ENCODE assay signal across 9 mouse cellular contexts in genomic region chr19:26865736-26866135, GRCm38 (mm10). TPM values are rescaled to one million over a fixed set of nuclear protein-coding genes. Genes with fewer than 3 reads are reported as not detected.
A peak's percentile ranks its signal among the peaks of the same experiment; 100 is the strongest.
DNase-seq lines count a peak whose midpoint lies in the region; ATAC-seq and TF ChIP-seq lines count a peak whose summit lies in the region.
"Had no signal": no experiment of that assay in that cellular context is flagged by ENCODE, and none has a peak within 500 bp of the region (broad histone marks: within the 10 kb centered on the region; RNA-seq: fewer than 3 reads in every experiment).

No protein-coding gene starts in this region.

- peak; percentile 78 for ATAC-seq in lung, embryonic 16.5 days (ENCODE audit: low read depth)
- ATAC-seq in forebrain, postnatal 0 days: 0 out of 2 replicates have a peak, but pooled peaks have one; percentile 25
- peak; percentile 79 for ATAC-seq in limb, embryonic 13.5 days (ENCODE audit: low FRiP score, low read depth)
- ATAC-seq in stomach, postnatal 0 days (ENCODE audit: low FRiP score, low TSS enrichment): 0 out of 2 replicates have a peak, but pooled peaks have one; percentile 24

- H3K27me3 ChIP-seq in lung, embryonic 16.5 days (ENCODE audit: control insufficient read depth, insufficient read depth, low read depth, low read length): no peaks in the 10 kb centered on the region
- H3K27me3 ChIP-seq in forebrain, postnatal 0 days (ENCODE audit: insufficient read depth, low read length): no peaks in the 10 kb centered on the region
- no peaks in the 10 kb centered on the region for H3K27me3 ChIP-seq in limb, embryonic 13.5 days
- no peaks in the 10 kb centered on the region for H3K27me3 ChIP-seq in stomach, postnatal 0 days (ENCODE audit: control insufficient read depth, insufficient read depth, low read length)

- H3K36me3 ChIP-seq in lung, embryonic 16.5 days (ENCODE audit: control insufficient read depth, insufficient read depth, low read length): no peaks in the 10 kb centered on the region
- H3K36me3 ChIP-seq in forebrain, postnatal 0 days (ENCODE audit: insufficient read depth): no peaks in the 10 kb centered on the region
- H3K36me3 ChIP-seq in limb, embryonic 13.5 days: no peaks in the 10 kb centered on the region
- no peaks in the 10 kb centered on the region for H3K36me3 ChIP-seq in stomach, postnatal 0 days (ENCODE audit: control insufficient read depth, insufficient read depth, low read length)

- no peak for TF ChIP-seq CTCF in forebrain, postnatal 0 days (IDR thresholded peaks at IDR 0.05; ENCODE audit: low read depth)
- TF ChIP-seq CTCF in stomach, postnatal 0 days (IDR thresholded peaks at IDR 0.05; ENCODE audit: low read depth): no peak

- H3K9ac ChIP-seq in lung, embryonic 16.5 days (ENCODE audit: low read length): no peak overlapping the region
- H3K9ac ChIP-seq in forebrain, postnatal 0 days: no peak overlapping the region
- H3K9ac ChIP-seq in limb, embryonic 13.5 days: no peak overlapping the region
- H3K9ac ChIP-seq in stomach, postnatal 0 days (ENCODE audit: low read length): no peak overlapping the region

- peak overlapping the region; percentile 61 for H3K27ac ChIP-seq in lung, embryonic 16.5 days (ENCODE audit: low read length)
- no peak overlapping the region for H3K27ac ChIP-seq in forebrain, postnatal 0 days (ENCODE audit: low read depth, low read length)
- no peak overlapping the region for H3K27ac ChIP-seq in limb, embryonic 13.5 days
- H3K27ac ChIP-seq in stomach, postnatal 0 days (replicated peaks): no peak overlapping the region

- no peak overlapping the region for H3K4me3 ChIP-seq in lung, embryonic 16.5 days (ENCODE audit: low read length)
- no peak overlapping the region for H3K4me3 ChIP-seq in forebrain, postnatal 0 days (ENCODE audit: low read depth, low read length)
- no peak overlapping the region for H3K4me3 ChIP-seq in limb, embryonic 13.5 days
- no peak overlapping the region for H3K4me3 ChIP-seq in stomach, postnatal 0 days (ENCODE audit: low read depth, low read length)

- no peak overlapping the region for H3K4me2 ChIP-seq in lung, embryonic 16.5 days (ENCODE audit: low read depth, low read length)
- H3K4me2 ChIP-seq in forebrain, postnatal 0 days (ENCODE audit: low read depth): no peak overlapping the region
- peak overlapping the region; percentile 17 for H3K4me2 ChIP-seq in limb, embryonic 13.5 days (replicated peaks)
- H3K4me2 ChIP-seq in stomach, postnatal 0 days (replicated peaks; ENCODE audit: low read depth): no peak overlapping the region

- TF ChIP-seq EP300 in stomach, postnatal 0 days (optimal IDR thresholded peaks at IDR 0.05): no peak

- H3K4me1 ChIP-seq in lung, embryonic 16.5 days (replicated peaks; ENCODE audit: control insufficient read depth, insufficient read depth, low read length): peaks cover 23% of the 10 kb centered on the region
- no peaks in the 10 kb centered on the region for H3K4me1 ChIP-seq in forebrain, postnatal 0 days (ENCODE audit: insufficient read depth)
- peaks cover 23% of the 10 kb centered on the region for H3K4me1 ChIP-seq in limb, embryonic 13.5 days
- peaks cover 6% of the 10 kb centered on the region; the same call in 1 of the 2 replicates for H3K4me1 ChIP-seq in stomach, postnatal 0 days (replicated peaks; ENCODE audit: control insufficient read depth, insufficient read depth)

- WGBS in lung, embryonic 16.5 days: 9% methylated on average over 7 of the region's 7 CpGs
- WGBS in forebrain, postnatal 0 days: 19% methylated on average over 7 of the region's 7 CpGs
- WGBS in limb, embryonic 13.5 days: 10% methylated on average over 7 of the region's 7 CpGs
- WGBS in stomach, postnatal 0 days: 16% methylated on average over 7 of the region's 7 CpGs

- H3K9me3 ChIP-seq in lung, embryonic 16.5 days (ENCODE audit: control insufficient read depth, low read length): no peaks in the 10 kb centered on the region
- no peaks in the 10 kb centered on the region for H3K9me3 ChIP-seq in forebrain, postnatal 0 days (ENCODE audit: low read length)
- no peaks in the 10 kb centered on the region for H3K9me3 ChIP-seq in limb, embryonic 13.5 days
- no peaks in the 10 kb centered on the region for H3K9me3 ChIP-seq in stomach, postnatal 0 days (ENCODE audit: control insufficient read depth, low read length)

- no peak for DNase-seq in lung, postnatal 14 days
- no peak for DNase-seq in forebrain, postnatal 0 days
- DNase-seq in stomach, postnatal 0 days (ENCODE audit: low spot score): no peak
- DNase-seq in c-Kit-positive CD71-positive TER-119-positive erythroid progenitor cells, embryonic 14.5 days (ENCODE audit: low spot score): no peak
- DNase-seq in gastrocnemius, adult 18-20 months (ENCODE audit: low spot score): no peak

RNA-seq across cellular contexts. Expression of gene Gm815, which starts 19.9 kb away (rescaled TPM):
- 0.34 and 0.82 TPM in 2 replicates for polyA plus RNA-seq in lung, embryonic 16.5 days (2015; fragmentation: Nextera tagmentation; extraction: Ambion mirVana)
- not detected in 2 replicates for total RNA-seq in forebrain, postnatal 0 days (2014; rRNA removed)
- polyA plus RNA-seq in forebrain, postnatal 0 days (2015; fragmentation: Nextera tagmentation; extraction: Ambion mirVana): not detected in 2 replicates
- not detected in 2 replicates for polyA plus RNA-seq in limb, embryonic 13.5 days (2015; fragmentation: Nextera tagmentation; extraction: Ambion mirVana)
- not detected in 2 replicates for polyA plus RNA-seq in stomach, postnatal 0 days (2015; fragmentation: Nextera tagmentation; extraction: Ambion mirVana)
- total RNA-seq in gastrocnemius, adult 18-20 months (2021): not detected
- polyA plus RNA-seq: gonadal fat pad, adult 2 months; spleen, adult 2 months had no signal

Comparison
In these comparisons a context has a peak if more than half of its experiments do, and no peak if none do; other contexts are left out.
1. ATAC-seq: peak in every context shown above with its lines; median percentile 79 in limb, embryonic 13.5 days; 78 in lung, embryonic 16.5 days; 25 in forebrain, postnatal 0 days; 24 in stomach, postnatal 0 days.